Mouse (Mus musculus): ENCODE data around the gene Kif17.

- TF ChIP-seq CTCF (IDR thresholded peaks at IDR 0.05; ENCODE audit: low read depth) (no peak), EP300 (IDR thresholded peaks at IDR 0.05; ENCODE audit: low read depth) (no peak)
Measured at GRCm38 (mm10) chr4:138252231-138252630, 2.0 kb downstream of the Kif17 start.
